Comparison of ENCODE assay signal across 8 mouse cellular contexts in the genomic region with DNA sequence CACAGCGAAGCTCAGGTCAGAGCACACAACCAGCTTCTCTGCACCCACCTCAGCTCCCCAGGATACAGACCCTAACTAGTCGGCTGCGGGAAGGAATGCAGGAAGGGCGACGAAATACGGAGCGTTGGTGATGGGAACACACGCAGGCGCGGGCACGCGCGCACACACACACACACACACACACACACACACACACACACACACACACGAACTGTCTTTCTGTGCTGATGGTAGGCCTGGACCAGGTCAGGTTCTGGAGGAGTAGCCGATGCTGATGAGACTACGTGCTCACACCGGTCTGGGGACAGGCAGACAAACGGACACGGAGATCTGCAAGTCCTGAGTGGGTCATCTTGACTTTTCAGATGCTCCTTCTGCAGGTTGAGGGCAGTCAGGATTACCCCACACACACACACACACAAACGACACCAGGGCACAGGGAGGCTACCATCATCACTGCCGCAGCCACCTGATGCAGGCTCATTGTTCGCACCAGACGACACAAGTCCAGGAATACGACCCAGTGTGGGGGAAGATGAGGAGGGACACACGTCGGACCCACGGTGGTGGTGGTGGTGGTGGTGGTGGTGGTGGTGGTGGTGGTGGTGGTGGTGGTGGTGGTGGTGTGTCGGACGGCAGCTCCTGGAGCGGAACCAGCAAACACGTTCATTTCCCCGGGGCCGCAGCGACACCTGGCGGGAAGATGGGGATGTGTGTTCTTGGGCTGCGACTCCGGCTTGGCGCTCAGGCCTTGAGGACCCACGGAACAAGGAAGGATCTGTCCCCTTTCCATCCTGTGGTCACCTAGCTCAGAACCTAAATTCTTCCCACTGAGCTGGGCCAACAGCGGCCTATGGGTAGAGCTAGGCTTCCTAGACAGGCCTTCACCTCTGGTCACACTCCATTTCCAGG. TPM values are rescaled to one million over a fixed set of nuclear protein-coding genes. Genes with fewer than 3 reads are reported as not detected.
A peak's percentile ranks its signal among the peaks of the same experiment; 100 is the strongest.
DNase-seq lines count a peak whose midpoint lies in the region; ATAC-seq lines count a peak whose summit lies in the region.
"Not testable (repeated sequence)": the region's sequence is repeated elsewhere in the genome, so short reads cannot be mapped to it uniquely, and the experiment has no call there.

A gene (minus strand): TSS at position 160 of the 912 bp plus-strand sequence.

- WGBS in hindbrain, embryonic 11.5 days: 16% methylated on average over 25 of the region's 40 CpGs
- WGBS in lung, embryonic 16.5 days: 14% methylated on average over 31 of the region's 40 CpGs

- H3K27ac ChIP-seq in hindbrain, embryonic 11.5 days (ENCODE audit: low read depth, low read length); lung, embryonic 16.5 days (ENCODE audit: low read length): not testable (repeated sequence)

- ATAC-seq in hindbrain, embryonic 11.5 days (ENCODE audit: low FRiP score); lung, embryonic 16.5 days (ENCODE audit: low read depth): not testable (repeated sequence)

- H3K4me1 ChIP-seq in hindbrain, embryonic 11.5 days (replicated peaks; ENCODE audit: control insufficient read depth, insufficient read depth, low read length); lung, embryonic 16.5 days (replicated peaks; ENCODE audit: control insufficient read depth, insufficient read depth, low read length): not testable (repeated sequence)

- DNase-seq in Muller cell, postnatal 12 days (ENCODE audit: inconsistent ontology term): peak; percentile 65
- peak; percentile 94 to 95 for DNase-seq in cerebellum, postnatal 10 days
- DNase-seq in frontal cortex, postnatal 36 days (ENCODE audit: low spot score in 2 of 2): peak; percentile 86 to 89
- DNase-seq in hindbrain, embryonic 11.5 days (ENCODE audit: low spot score): peak; percentile 81
- DNase-seq in layer of hippocampus, adult 9-10 months (ENCODE audit: low spot score): peak; percentile 64
- peak; percentile 81 for DNase-seq in ovary, postnatal 36 days (ENCODE audit: low spot score)
- peak; percentile 71 for DNase-seq in thymus, postnatal 25 days

- H3K27me3 ChIP-seq in hindbrain, embryonic 11.5 days (ENCODE audit: control insufficient read depth, insufficient read depth, low read length); lung, embryonic 16.5 days (ENCODE audit: control insufficient read depth, insufficient read depth, low read depth, low read length): not testable (repeated sequence)

- H3K4me2 ChIP-seq in hindbrain, embryonic 11.5 days (replicated peaks; ENCODE audit: low read depth, low read length): not testable (repeated sequence)
- peak within 1 kb of the TSS; percentile 35 for H3K4me2 ChIP-seq in lung, embryonic 16.5 days (ENCODE audit: low read depth, low read length)

- not testable (repeated sequence) for H3K9me3 ChIP-seq in hindbrain, embryonic 11.5 days (ENCODE audit: control insufficient read depth, low read length); lung, embryonic 16.5 days (ENCODE audit: control insufficient read depth, low read length)

- not testable (repeated sequence) for H3K36me3 ChIP-seq in hindbrain, embryonic 11.5 days (ENCODE audit: control insufficient read depth, insufficient read depth, low read length); lung, embryonic 16.5 days (ENCODE audit: control insufficient read depth, insufficient read depth, low read length)

- H3K4me3 ChIP-seq in hindbrain, embryonic 11.5 days (ENCODE audit: low read depth, low read length); lung, embryonic 16.5 days (ENCODE audit: low read length): not testable (repeated sequence)

- H3K9ac ChIP-seq in hindbrain, embryonic 11.5 days (ENCODE audit: low read depth, low read length); lung, embryonic 16.5 days (ENCODE audit: low read length): not testable (repeated sequence)

RNA-seq across cellular contexts. Expression of the gene that starts here (rescaled TPM):
- polyA plus RNA-seq in hindbrain, embryonic 11.5 days (2014; fragmentation: Nextera tagmentation; extraction: Ambion mirVana): 27.8 and 29.5 TPM in 2 replicates
- 6.9 and 8.4 TPM in 2 replicates for polyA plus RNA-seq in lung, embryonic 16.5 days (2015; fragmentation: Nextera tagmentation; extraction: Ambion mirVana)
